Mouse (Mus musculus): ENCODE measurements at regions not wholly inside any gene's neighbourhood (a gene's known extent, or its start where the extent isn't known, plus 50 kb on each side); places are given as distances from the start of the nearest gene placed in this dataset.

GRCm38 (mm10) chr10:43800077-43800476 lies 101.5 kb downstream of the Qrsl1 start:
- WGBS = 81% methylated on average over 3 of the region's 3 CpGs
- no peaks in the 10 kb centered on the region for H3K4me1 ChIP-seq (ENCODE audit: control insufficient read depth, insufficient read depth, low read length)
- ATAC-seq (ENCODE audit: low FRiP score, low TSS enrichment) (no peak), DNase-seq (no peak)
- no peak overlapping the region for H3K27ac ChIP-seq (replicated peaks; ENCODE audit: low read depth, low read length)
- H3K27me3 ChIP-seq (ENCODE audit: control insufficient read depth, insufficient read depth, low read length) = no peaks in the 10 kb centered on the region
- no peaks in the 10 kb centered on the region for H3K9me3 ChIP-seq (ENCODE audit: control insufficient read depth, low read length)
- no peaks in the 10 kb centered on the region for H3K36me3 ChIP-seq (ENCODE audit: control insufficient read depth, insufficient read depth, low read length)
- no peak overlapping the region for H3K9ac ChIP-seq (replicated peaks; ENCODE audit: low read length)
- H3K4me2 ChIP-seq (ENCODE audit: low read length) = no peak overlapping the region
- H3K4me3 ChIP-seq (replicated peaks; ENCODE audit: low read depth, low read length) = no peak overlapping the region

GRCm38 (mm10) chr10:43815291-43815690 lies 86.3 kb downstream of the Qrsl1 start:
- no peak overlapping the region for H3K4me3 ChIP-seq (replicated peaks; ENCODE audit: low read depth, low read length)
- DNase-seq (no peak), ATAC-seq (ENCODE audit: low FRiP score, low TSS enrichment) (no peak)
- H3K9ac ChIP-seq (replicated peaks; ENCODE audit: low read length) = no peak overlapping the region
- WGBS = 68% methylated on average over 5 of the region's 5 CpGs
- H3K27ac ChIP-seq (replicated peaks; ENCODE audit: low read depth, low read length) = no peak overlapping the region
- H3K27me3 ChIP-seq (ENCODE audit: control insufficient read depth, insufficient read depth, low read length) = no peaks in the 10 kb centered on the region
- H3K9me3 ChIP-seq (ENCODE audit: control insufficient read depth, low read length) = no peaks in the 10 kb centered on the region
- no peaks in the 10 kb centered on the region for H3K4me1 ChIP-seq (ENCODE audit: control insufficient read depth, insufficient read depth, low read length)
- H3K4me2 ChIP-seq (ENCODE audit: low read length) = no peak overlapping the region
- H3K36me3 ChIP-seq (ENCODE audit: control insufficient read depth, insufficient read depth, low read length) = no peaks in the 10 kb centered on the region

- no peak for DNase-seq
- no peaks in the 10 kb centered on the region for H3K4me1 ChIP-seq (ENCODE audit: control insufficient read depth, insufficient read depth, low read length)
- no peaks in the 10 kb centered on the region for H3K27me3 ChIP-seq (ENCODE audit: control insufficient read depth, insufficient read depth, low read length)
- no peak overlapping the region for H3K27ac ChIP-seq (replicated peaks; ENCODE audit: low read depth, low read length)
- H3K4me3 ChIP-seq (replicated peaks; ENCODE audit: low read depth, low read length) = no peak overlapping the region
- no peak overlapping the region for H3K4me2 ChIP-seq (ENCODE audit: low read length)
- ATAC-seq (ENCODE audit: low FRiP score, low TSS enrichment) = no peak
- WGBS = 87% methylated on average over 9 of the region's 9 CpGs
- no peak overlapping the region for H3K9ac ChIP-seq (replicated peaks; ENCODE audit: low read length)
- H3K9me3 ChIP-seq (ENCODE audit: control insufficient read depth, low read length) = no peaks in the 10 kb centered on the region
- no peaks in the 10 kb centered on the region for H3K36me3 ChIP-seq (ENCODE audit: control insufficient read depth, insufficient read depth, low read length)
Observed at GRCm38 (mm10) chr10:43817522-43818198, 83.9 kb downstream of the Qrsl1 start.

GRCm38 (mm10) chr10:43818623-43819022 lies 82.9 kb downstream of the Qrsl1 start:
- H3K4me3 ChIP-seq (replicated peaks; ENCODE audit: low read depth, low read length) = no peak overlapping the region
- no peaks in the 10 kb centered on the region for H3K4me1 ChIP-seq (ENCODE audit: control insufficient read depth, insufficient read depth, low read length)
- H3K4me2 ChIP-seq (ENCODE audit: low read length) = no peak overlapping the region
- no peaks in the 10 kb centered on the region for H3K36me3 ChIP-seq (ENCODE audit: control insufficient read depth, insufficient read depth, low read length)
- no peaks in the 10 kb centered on the region for H3K27me3 ChIP-seq (ENCODE audit: control insufficient read depth, insufficient read depth, low read length)
- H3K9me3 ChIP-seq (ENCODE audit: control insufficient read depth, low read length) = no peaks in the 10 kb centered on the region
- H3K9ac ChIP-seq (replicated peaks; ENCODE audit: low read length) = no peak overlapping the region
- WGBS = 90% methylated on average over 5 of the region's 5 CpGs
- no peak overlapping the region for H3K27ac ChIP-seq (replicated peaks; ENCODE audit: low read depth, low read length)
- ATAC-seq (ENCODE audit: low FRiP score, low TSS enrichment) (no peak), DNase-seq (no peak)

GRCm38 (mm10) chr10:43819434-43819833 lies 82.1 kb downstream of the Qrsl1 start:
- H3K9me3 ChIP-seq (ENCODE audit: control insufficient read depth, low read length) = no peaks in the 10 kb centered on the region
- no peak for DNase-seq
- no peaks in the 10 kb centered on the region for H3K36me3 ChIP-seq (ENCODE audit: control insufficient read depth, insufficient read depth, low read length)
- no peak overlapping the region for H3K27ac ChIP-seq (replicated peaks; ENCODE audit: low read depth, low read length)
- no peak overlapping the region for H3K4me3 ChIP-seq (replicated peaks; ENCODE audit: low read depth, low read length)
- ATAC-seq (ENCODE audit: low FRiP score, low TSS enrichment) = no peak
- H3K4me2 ChIP-seq (ENCODE audit: low read length) = no peak overlapping the region
- 96% methylated on average over 6 of the region's 6 CpGs for WGBS
- no peak overlapping the region for H3K9ac ChIP-seq (replicated peaks; ENCODE audit: low read length)
- H3K4me1 ChIP-seq (ENCODE audit: control insufficient read depth, insufficient read depth, low read length) = no peaks in the 10 kb centered on the region
- no peaks in the 10 kb centered on the region for H3K27me3 ChIP-seq (ENCODE audit: control insufficient read depth, insufficient read depth, low read length)

- DNase-seq (no peak), ATAC-seq (ENCODE audit: low FRiP score, low TSS enrichment) (no peak)
- no peak overlapping the region for H3K4me3 ChIP-seq (replicated peaks; ENCODE audit: low read depth, low read length)
- 85% methylated on average over 1 of the region's 1 CpGs for WGBS
- no peaks in the 10 kb centered on the region for H3K4me1 ChIP-seq (ENCODE audit: control insufficient read depth, insufficient read depth, low read length)
- H3K9ac ChIP-seq (replicated peaks; ENCODE audit: low read length) = no peak overlapping the region
- H3K27me3 ChIP-seq (ENCODE audit: control insufficient read depth, insufficient read depth, low read length) = no peaks in the 10 kb centered on the region
- H3K9me3 ChIP-seq (ENCODE audit: control insufficient read depth, low read length) = 0 out of 2 replicates have a peak, but pooled peaks cover 2% of the 10 kb centered on the region
- H3K36me3 ChIP-seq (ENCODE audit: control insufficient read depth, insufficient read depth, low read length) = no peaks in the 10 kb centered on the region
- H3K27ac ChIP-seq (replicated peaks; ENCODE audit: low read depth, low read length) = no peak overlapping the region
- H3K4me2 ChIP-seq (ENCODE audit: low read length) = no peak overlapping the region
Observed at GRCm38 (mm10) chr10:43822615-43823014, 78.9 kb downstream of the Qrsl1 start.

- no peak for ATAC-seq (ENCODE audit: low FRiP score, low TSS enrichment)
- no peak overlapping the region for H3K9ac ChIP-seq (replicated peaks; ENCODE audit: low read length)
- H3K4me1 ChIP-seq (ENCODE audit: control insufficient read depth, insufficient read depth, low read length) = no peaks in the 10 kb centered on the region
- no peak overlapping the region for H3K4me3 ChIP-seq (replicated peaks; ENCODE audit: low read depth, low read length)
- WGBS = 81% methylated on average over 5 of the region's 5 CpGs
- H3K27ac ChIP-seq (replicated peaks; ENCODE audit: low read depth, low read length) = no peak overlapping the region
- no peaks in the 10 kb centered on the region for H3K36me3 ChIP-seq (ENCODE audit: control insufficient read depth, insufficient read depth, low read length)
- DNase-seq = no peak
- H3K9me3 ChIP-seq (ENCODE audit: control insufficient read depth, low read length) = 0 out of 2 replicates have a peak, but pooled peaks cover 3% of the 10 kb centered on the region
- H3K27me3 ChIP-seq (ENCODE audit: control insufficient read depth, insufficient read depth, low read length) = no peaks in the 10 kb centered on the region
- H3K4me2 ChIP-seq (ENCODE audit: low read length) = no peak overlapping the region
Observed at GRCm38 (mm10) chr10:43824009-43824408, 77.5 kb downstream of the Qrsl1 start.

Measured in midbrain, embryonic 14.5 days (tissue).